Mouse (Mus musculus) lung, postnatal 0 days (tissue): Measurements from ENCODE around the gene Zbtb8b.

Experiments
- CTCF ChIP-seq: IDR thresholded peaks from 2 replicates; pipeline ENCODE4 v1.5.1; 2016; ENCODE audit warnings: antibody characterized with exemption, mild to moderate bottlenecking
- EP300 ChIP-seq: IDR thresholded peaks from 2 replicates; pipeline ENCODE4 v1.6.1; 2016; ENCODE audit warnings: antibody characterized with exemption, mild to moderate bottlenecking, control low read depth

- no peak for TF ChIP-seq CTCF
- TF ChIP-seq EP300 = no peak; the same call in 1 of the 2 replicates
Measured at GRCm38 (mm10) chr4:129448713-129449112, 8.1 kb upstream of the Zbtb8b start.
